Mouse (Mus musculus) neural tube, embryonic 12.5 days (tissue): ENCODE data around the gene Katnb1. TPM values are rescaled to one million over a fixed set of nuclear protein-coding genes. Genes with fewer than 3 reads are reported as not detected.

ENCODE experiments used
- ATAC-seq: fragments of 200-750 bp; cut with Nextera tagmentation; 2 replicates; pipeline ENCODE4 v1.8.0; 2017; ENCODE audit warnings: low read depth, mild to moderate bottlenecking, moderate TSS enrichment, moderate library complexity; ENCODE audit not compliant: low FRiP score
- H3K27ac ChIP-seq: fragments of 300-500 bp; sonication (generic); 2 replicates; pipeline ENCODE4 v1.5.1; 2016
- H3K27me3 ChIP-seq: fragments of 300-500 bp; sonication (generic); replicated peaks from 2 replicates; pipeline ENCODE4 v1.6.1; 2016; ENCODE audit warnings: mild to moderate bottlenecking
- H3K36me3 ChIP-seq: fragments of 300-500 bp; sonication (generic); 2 replicates; pipeline ENCODE4 v1.6.1; 2016; ENCODE audit warnings: mild to moderate bottlenecking
- H3K4me1 ChIP-seq: fragments of 300-500 bp; sonication (generic); 2 replicates; pipeline ENCODE4 v1.6.1; 2016
- H3K4me2 ChIP-seq: fragments of 300-500 bp; sonication (generic); replicated peaks from 2 replicates; pipeline ENCODE4 v1.6.1; 2016; ENCODE audit warnings: mild to moderate bottlenecking
- H3K4me3 ChIP-seq: fragments of 300-500 bp; sonication (generic); 2 replicates; pipeline ENCODE4 v1.5.1; 2016
- H3K9ac ChIP-seq: fragments of 300-500 bp; sonication (generic); 2 replicates; pipeline ENCODE4 v1.6.1; 2016; ENCODE audit warnings: mild to moderate bottlenecking
- H3K9me3 ChIP-seq: fragments of 300-500 bp; sonication (generic); 2 replicates; pipeline ENCODE4 v1.6.1; 2016; ENCODE audit warnings: mild to moderate bottlenecking
- WGBS: fragments of 180-500 bp; shearing (Covaris S2); methylation state at CpG from one replicate; pipeline ENCODE4 v1.1.7; 2016; 5-methylcytosine and 5-hydroxymethylcytosine counted together
- polyA plus RNA-seq: library from polyadenylated mRNA; unstranded; fragments of >200 nt; fragmentation: Nextera tagmentation; extraction: Ambion mirVana; gene quantifications from 2 replicates; pipeline ENCODE4 v1.2.1, GENCODE M21; 2016

The Katnb1 gene
- polyA plus RNA-seq, result 32.0 and 38.7 TPM in 2 replicates

GRCm38 (mm10) chr8:95080381-95081341 is at the start of gene Katnb1:
Gene Katnb1 (plus strand): TSS chr8:95081186.
- H3K27ac ChIP-seq, result 0 out of 2 replicates have a peak within 1 kb of the TSS, but pooled peaks have one; percentile 11
- no peaks in the 10 kb centered on the region for H3K9me3 ChIP-seq
- H3K27me3 ChIP-seq, result no peaks in the 10 kb centered on the region
- peak; percentile 98 for ATAC-seq
- peak within 1 kb of the TSS; percentile 80 for H3K9ac ChIP-seq
- H3K4me1 ChIP-seq, result peaks cover 11% of the 10 kb centered on the region
- peaks cover 22% of the 10 kb centered on the region for H3K36me3 ChIP-seq
- under 1% methylated on average over 47 of the region's 47 CpGs for WGBS
- H3K4me2 ChIP-seq, result peak within 1 kb of the TSS; percentile 91
- H3K4me3 ChIP-seq, result peak within 1 kb of the TSS; percentile 73

- no peak overlapping the region for H3K27ac ChIP-seq
- WGBS, result 69% methylated on average over 7 of the region's 7 CpGs
- no peaks in the 10 kb centered on the region for H3K9me3 ChIP-seq
- H3K4me1 ChIP-seq, result no peaks in the 10 kb centered on the region
- H3K4me3 ChIP-seq, result no peak overlapping the region
- no peak overlapping the region for H3K4me2 ChIP-seq
- ATAC-seq, result no peak; the same call in 1 of the 2 replicates
- no peaks in the 10 kb centered on the region for H3K36me3 ChIP-seq
- H3K27me3 ChIP-seq, result no peaks in the 10 kb centered on the region
- no peak overlapping the region for H3K9ac ChIP-seq
These were observed 43.7 kb upstream of the Katnb1 start for GRCm38 (mm10) chr8:95037106-95037925.

- 69% methylated on average over 6 of the region's 6 CpGs for WGBS
- Histone ChIP-seq H3K9ac (no peak overlapping the region), H3K27me3 (no peaks in the 10 kb centered on the region), H3K36me3 (no peaks in the 10 kb centered on the region), H3K27ac (no peak overlapping the region), H3K9me3 (no peaks in the 10 kb centered on the region), H3K4me2 (no peak overlapping the region), H3K4me1 (no peaks in the 10 kb centered on the region), H3K4me3 (no peak overlapping the region)
- no peak for ATAC-seq
These were observed 38.9 kb upstream of the Katnb1 start for GRCm38 (mm10) chr8:95041883-95042784.

GRCm38 (mm10) chr8:95044811-95045210 is 36.2 kb upstream of the Katnb1 start:
- no peak overlapping the region for H3K4me2 ChIP-seq
- H3K9me3 ChIP-seq, result no peaks in the 10 kb centered on the region
- no peak overlapping the region for H3K27ac ChIP-seq
- no peaks in the 10 kb centered on the region; the same call in 1 of the 2 replicates for H3K4me1 ChIP-seq
- no peak overlapping the region for H3K4me3 ChIP-seq
- no peaks in the 10 kb centered on the region for H3K36me3 ChIP-seq
- H3K27me3 ChIP-seq, result no peaks in the 10 kb centered on the region
- 78% methylated on average over 4 of the region's 4 CpGs for WGBS
- H3K9ac ChIP-seq, result no peak overlapping the region
- ATAC-seq, result no peak

GRCm38 (mm10) chr8:95046982-95047381 is 34.0 kb upstream of the Katnb1 start:
- 79% methylated on average over 3 of the region's 3 CpGs for WGBS
- H3K27ac ChIP-seq, result no peak overlapping the region
- no peak for ATAC-seq
- no peak overlapping the region for H3K4me2 ChIP-seq
- H3K27me3 ChIP-seq, result no peaks in the 10 kb centered on the region
- no peak overlapping the region for H3K4me3 ChIP-seq
- no peaks in the 10 kb centered on the region for H3K9me3 ChIP-seq
- H3K36me3 ChIP-seq, result no peaks in the 10 kb centered on the region
- H3K4me1 ChIP-seq, result no peaks in the 10 kb centered on the region; the same call in 1 of the 2 replicates
- H3K9ac ChIP-seq, result no peak overlapping the region

- Histone ChIP-seq H3K4me3 (no peak overlapping the region), H3K9me3 (no peaks in the 10 kb centered on the region), H3K27ac (no peak overlapping the region), H3K4me1 (no peaks in the 10 kb centered on the region; the same call in 1 of the 2 replicates), H3K9ac (no peak overlapping the region), H3K36me3 (no peaks in the 10 kb centered on the region), H3K27me3 (no peaks in the 10 kb centered on the region), H3K4me2 (no peak overlapping the region)
- 71% methylated on average over 6 of the region's 6 CpGs for WGBS
- ATAC-seq, result no peak
These were observed 32.9 kb upstream of the Katnb1 start for GRCm38 (mm10) chr8:95047884-95048680.

- WGBS, result 69% methylated on average over 2 of the region's 2 CpGs
These were observed 31.4 kb upstream of the Katnb1 start for GRCm38 (mm10) chr8:95049636-95050035.

GRCm38 (mm10) chr8:95054438-95054837 is 26.5 kb upstream of the Katnb1 start:
- no peak for ATAC-seq
- WGBS, result 56% methylated on average over 6 of the region's 6 CpGs
- no peak overlapping the region for H3K4me3 ChIP-seq

More at GRCm38 (mm10) chr8:95049636-95050035, 31.4 kb upstream of the Katnb1 start:
- H3K27ac ChIP-seq, result no peak overlapping the region
- H3K4me3 ChIP-seq, result no peak overlapping the region
- H3K36me3 ChIP-seq, result no peaks in the 10 kb centered on the region
- H3K9ac ChIP-seq, result no peak overlapping the region
- H3K4me1 ChIP-seq, result no peaks in the 10 kb centered on the region; the same call in 1 of the 2 replicates
- no peaks in the 10 kb centered on the region for H3K27me3 ChIP-seq
- ATAC-seq, result no peak
- H3K4me2 ChIP-seq, result no peak overlapping the region
- no peaks in the 10 kb centered on the region for H3K9me3 ChIP-seq

GRCm38 (mm10) chr8:95054927-95055510 is 26.0 kb upstream of the Katnb1 start, which contains the start of gene Drc7:
Gene Drc7 (plus strand): TSS chr8:95055103.
- peak; percentile 85 for ATAC-seq
- H3K4me2 ChIP-seq, result no peak within 1 kb of the TSS
- WGBS, result 31% methylated on average over 2 of the region's 2 CpGs

More at GRCm38 (mm10) chr8:95054438-95054837, 26.5 kb upstream of the Katnb1 start:
- no peaks in the 10 kb centered on the region for H3K4me1 ChIP-seq
- no peak overlapping the region for H3K9ac ChIP-seq
- H3K27me3 ChIP-seq, result no peaks in the 10 kb centered on the region
- H3K4me2 ChIP-seq, result no peak overlapping the region
- no peaks in the 10 kb centered on the region for H3K9me3 ChIP-seq
- no peak overlapping the region for H3K27ac ChIP-seq
- no peaks in the 10 kb centered on the region for H3K36me3 ChIP-seq

GRCm38 (mm10) chr8:95056414-95056813 is 24.6 kb upstream of the Katnb1 start:
- Histone ChIP-seq H3K27me3 (no peaks in the 10 kb centered on the region), H3K27ac (no peak overlapping the region), H3K4me2 (no peak overlapping the region), H3K4me1 (no peaks in the 10 kb centered on the region), H3K9me3 (no peaks in the 10 kb centered on the region), H3K36me3 (no peaks in the 10 kb centered on the region), H3K4me3 (no peak overlapping the region), H3K9ac (no peak overlapping the region)
- no peak for ATAC-seq
- 86% methylated on average over 5 of the region's 5 CpGs for WGBS

More at GRCm38 (mm10) chr8:95054927-95055510, 26.0 kb upstream of the Katnb1 start, which contains the start of gene Drc7:
- no peak within 1 kb of the TSS for H3K27ac ChIP-seq
- H3K4me1 ChIP-seq, result no peaks in the 10 kb centered on the region
- H3K4me3 ChIP-seq, result no peak within 1 kb of the TSS
- H3K36me3 ChIP-seq, result no peaks in the 10 kb centered on the region
- H3K27me3 ChIP-seq, result no peaks in the 10 kb centered on the region
- no peaks in the 10 kb centered on the region for H3K9me3 ChIP-seq
- no peak within 1 kb of the TSS for H3K9ac ChIP-seq
